Mouse (Mus musculus) lung, postnatal 0 days (tissue): Measurements from ENCODE around the gene Atg4b.

Source experiments
- CTCF ChIP-seq: IDR thresholded peaks from 2 replicates; pipeline ENCODE4 v1.5.1; 2016; ENCODE audit warnings: antibody characterized with exemption, mild to moderate bottlenecking
- EP300 ChIP-seq: IDR thresholded peaks from 2 replicates; pipeline ENCODE4 v1.6.1; 2016; ENCODE audit warnings: antibody characterized with exemption, mild to moderate bottlenecking, control low read depth

DNA sequence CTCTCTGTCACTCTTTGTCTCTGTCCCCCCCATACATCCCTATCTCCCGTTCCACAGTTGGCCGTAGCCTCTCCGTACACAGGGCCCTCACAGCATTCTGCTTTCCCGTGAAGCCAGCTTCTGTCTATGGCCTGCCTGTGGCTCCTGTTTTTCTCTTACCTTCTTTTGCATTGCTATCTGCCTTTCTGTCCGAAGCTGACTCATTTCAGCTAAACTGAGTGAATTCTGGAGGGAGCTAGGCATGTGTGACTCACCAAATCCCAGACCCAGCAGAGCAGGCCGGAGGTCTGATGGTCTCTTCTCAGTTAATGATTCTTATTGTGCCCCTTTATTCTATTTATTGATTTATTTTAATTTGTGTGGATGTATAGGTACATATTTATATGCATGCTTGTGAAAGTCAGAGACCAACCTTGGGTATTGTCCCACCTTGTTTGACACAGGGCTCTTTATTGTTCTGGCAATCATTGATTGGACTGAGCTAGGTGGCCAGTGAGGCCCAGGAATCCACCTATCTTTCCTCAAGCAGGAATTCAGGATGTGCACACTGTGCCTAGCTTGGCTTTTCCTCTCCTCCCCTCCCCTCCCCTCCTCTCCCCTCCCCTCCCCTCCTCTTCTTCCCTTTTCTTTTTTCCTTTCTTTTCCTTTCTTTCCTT, 84.7 kb downstream of the Atg4b start:
- TF ChIP-seq CTCF, result no peak
- TF ChIP-seq EP300, result no peak
